Mouse (Mus musculus): ENCODE data around the gene Gpsm1.

DNA sequence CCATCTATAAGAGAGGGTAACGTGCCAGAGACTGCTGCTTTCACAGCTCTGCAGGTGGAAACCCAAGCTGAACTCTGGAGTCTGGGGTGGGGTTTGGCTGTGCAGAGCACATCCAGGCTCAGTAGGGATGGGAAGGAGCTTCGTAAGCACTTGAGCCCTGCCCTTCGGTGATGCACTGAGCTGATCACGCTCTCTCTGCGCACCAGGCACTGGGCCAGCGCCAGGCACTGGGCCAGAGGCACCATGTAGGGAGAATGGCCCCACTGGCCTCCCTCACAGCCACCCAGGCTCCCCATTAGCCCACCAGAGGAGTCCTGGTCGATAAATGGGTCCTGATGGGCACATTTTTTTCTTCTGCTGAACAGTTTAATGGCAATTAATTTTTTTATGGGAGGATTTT is 29.5 kb upstream of the Gpsm1 start:
- no peak for TF ChIP-seq HCFC1 (IDR thresholded peaks at IDR 0.05; ENCODE audit: low read depth, low read length)
- TF ChIP-seq CTCF (IDR thresholded peaks at IDR 0.05 in 2 of 3, conservative IDR thresholded peaks at IDR 0.05 in 1 of 3; ENCODE audit: control insufficient read depth in 1 of 3, insufficient read depth in 1 of 3, low read depth in 2 of 3, low read length in 3 of 3, poor library complexity in 1 of 3, severe bottlenecking in 1 of 3), result no peak
- TF ChIP-seq EP300 (IDR thresholded peaks at IDR 0.05; ENCODE audit: low read depth in 1 of 2, low read length in 2 of 2), result no peak
- TF ChIP-seq CHD2 (IDR thresholded peaks at IDR 0.05; ENCODE audit: low read length), result no peak
- TF ChIP-seq ZNF384 (IDR thresholded peaks at IDR 0.05; ENCODE audit: low read depth, low read length), result no peak
- TF ChIP-seq ELF1 (IDR thresholded peaks at IDR 0.05; ENCODE audit: low read depth, low read length), result no peak
- TF ChIP-seq MAX (IDR thresholded peaks at IDR 0.05; ENCODE audit: low read length), result no peak
- no peak for TF ChIP-seq GATA1 (IDR thresholded peaks at IDR 0.05; ENCODE audit: low read depth, low read length)
- no peak for TF ChIP-seq POLR2A (IDR thresholded peaks at IDR 0.05; ENCODE audit: control insufficient read depth in 1 of 2, insufficient read depth in 1 of 2, low read depth in 1 of 2, low read length in 2 of 2, poor library complexity in 1 of 2)
- no peak for TF ChIP-seq RCOR1 (IDR thresholded peaks at IDR 0.05; ENCODE audit: low read depth, low read length)
- TF ChIP-seq BHLHE40 (IDR thresholded peaks at IDR 0.05; ENCODE audit: borderline replicate concordance, low read depth, low read length), result no peak
- no peak for TF ChIP-seq JUND (IDR thresholded peaks at IDR 0.05; ENCODE audit: low read depth, low read length)
- TF ChIP-seq MXI1 (IDR thresholded peaks at IDR 0.05; ENCODE audit: low read depth, low read length), result no peak
- TF ChIP-seq NELFE (IDR thresholded peaks at IDR 0.05; ENCODE audit: low read depth, low read length), result no peak
